Mouse (Mus musculus) thymus, postnatal 36 days (tissue): ENCODE results near the gene Atg5.

Experiments
- DNase-seq, 2 experiments: peaks; one replicate each; pipeline ENCODE4 v3.0.0; 2022; ENCODE audit warnings: mixed read lengths in 2 of 2

Gene Atg5

DNA sequence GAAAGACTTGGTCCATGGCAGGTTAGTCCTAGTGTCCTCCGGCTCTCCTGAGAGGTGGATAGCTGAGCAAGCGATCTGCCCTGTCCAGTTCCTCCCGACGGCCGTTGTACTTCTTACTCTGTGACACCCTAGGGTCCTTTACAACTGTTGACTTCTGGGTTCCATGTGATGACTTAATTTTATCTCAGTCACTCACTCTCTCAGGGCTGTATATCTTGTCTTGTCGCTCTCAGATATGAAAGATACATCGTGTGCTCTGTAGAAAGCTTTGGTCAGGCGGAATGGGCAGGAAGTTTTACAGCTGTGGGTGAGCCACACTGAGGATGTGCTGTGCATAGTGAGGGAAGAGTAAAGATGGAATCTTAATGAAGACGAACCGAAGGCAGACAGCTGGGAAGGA lies 86.2 kb downstream of the Atg5 start:
- DNase-seq, result no peak

DNA sequence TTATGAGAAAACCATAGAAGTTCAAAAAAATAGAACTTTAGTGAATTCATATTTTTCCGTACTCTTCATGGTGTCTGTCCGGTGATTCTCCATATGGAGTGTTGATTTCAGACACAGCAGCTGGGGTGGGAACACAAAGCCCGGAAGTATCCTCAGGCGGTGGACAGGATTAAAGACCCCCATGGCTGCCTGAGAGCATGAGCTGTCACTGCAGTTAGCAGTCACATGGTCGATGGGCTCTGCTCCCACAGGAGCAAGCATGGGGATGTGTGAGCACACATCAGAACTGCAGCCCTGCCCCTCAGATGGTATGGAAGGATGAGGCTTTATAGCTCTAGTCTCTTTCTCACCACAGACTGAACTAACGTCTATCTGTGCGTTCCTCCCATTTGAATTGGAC lies 87.1 kb downstream of the Atg5 start:
- no peak for DNase-seq

GRCm38 (mm10) chr10:44356625-44357024 lies 88.5 kb downstream of the Atg5 start:
- DNase-seq, result no peak

GRCm38 (mm10) chr10:44357316-44357715 lies 89.2 kb downstream of the Atg5 start:
- DNase-seq, result no peak

DNA sequence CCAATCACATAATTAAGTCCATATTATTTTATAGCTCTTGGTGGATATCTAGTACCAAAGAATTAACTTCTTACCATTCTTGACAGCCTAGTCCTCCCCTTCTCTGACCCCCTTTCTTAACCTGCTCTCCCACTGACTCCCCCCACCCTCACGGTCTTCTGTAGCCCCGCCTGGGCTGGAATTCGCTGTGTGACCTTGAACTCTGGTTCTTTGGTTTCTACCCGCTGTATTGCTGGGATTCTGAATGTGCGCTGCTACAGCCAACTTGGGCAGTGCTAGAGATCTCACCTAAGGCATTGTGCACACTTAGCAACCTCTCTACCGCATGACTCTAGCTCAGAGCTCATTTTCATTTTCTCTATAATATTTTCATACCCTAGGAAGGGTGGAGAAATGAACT lies 90.7 kb downstream of the Atg5 start:
- DNase-seq, result no peak

DNA sequence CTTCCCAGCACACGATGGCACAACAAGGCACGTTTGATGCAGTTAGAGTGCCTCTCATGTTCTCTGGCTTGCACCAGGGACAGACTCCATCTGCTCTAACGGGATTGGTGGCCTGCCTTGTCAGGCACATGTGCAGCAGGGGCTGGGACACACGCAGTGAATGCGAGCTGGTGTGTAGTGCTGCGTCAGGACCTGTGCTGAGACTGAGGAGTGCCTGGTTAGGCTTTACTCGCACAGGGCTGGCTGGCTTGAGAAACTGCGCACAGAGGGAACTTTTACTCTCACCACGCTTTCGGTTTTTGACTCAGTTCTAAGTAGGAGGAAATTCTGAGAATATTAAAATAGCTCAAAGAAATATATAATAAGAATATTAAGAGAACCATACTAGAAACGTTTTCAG lies 92.5 kb downstream of the Atg5 start:
- no peak for DNase-seq

GRCm38 (mm10) chr10:44362435-44362834 lies 94.3 kb downstream of the Atg5 start:
- DNase-seq, result no peak

GRCm38 (mm10) chr10:44362846-44363245 lies 94.7 kb downstream of the Atg5 start:
- DNase-seq, result no peak

DNA sequence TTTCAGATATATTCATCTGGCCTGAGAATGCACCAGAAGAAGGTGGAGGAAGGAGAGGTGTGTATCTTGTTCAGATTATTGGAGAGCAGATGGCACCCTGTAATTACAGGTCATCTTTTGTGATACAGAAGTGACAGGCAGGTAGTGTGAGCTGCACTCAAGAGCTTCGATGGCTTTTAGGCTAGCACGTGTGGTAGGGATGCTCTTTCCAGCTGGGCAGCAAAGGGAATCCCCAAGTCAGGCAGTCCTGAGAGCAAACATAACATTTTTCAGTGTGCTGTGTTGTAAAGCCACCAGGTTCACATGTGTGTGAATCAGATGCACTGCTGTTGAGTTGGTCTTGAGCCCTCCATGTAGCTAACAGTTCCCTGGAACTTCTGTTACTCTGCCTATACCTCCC lies 98.0 kb downstream of the Atg5 start:
- no peak for DNase-seq

GRCm38 (mm10) chr10:44367043-44367442 lies 98.9 kb downstream of the Atg5 start:
- DNase-seq, result no peak

GRCm38 (mm10) chr10:44368596-44368995 lies 100.4 kb downstream of the Atg5 start:
- no peak for DNase-seq

GRCm38 (mm10) chr10:44370666-44371065 lies 102.5 kb downstream of the Atg5 start:
- DNase-seq, result no peak

GRCm38 (mm10) chr10:44372210-44372609 lies 104.1 kb downstream of the Atg5 start:
- no peak for DNase-seq

DNA sequence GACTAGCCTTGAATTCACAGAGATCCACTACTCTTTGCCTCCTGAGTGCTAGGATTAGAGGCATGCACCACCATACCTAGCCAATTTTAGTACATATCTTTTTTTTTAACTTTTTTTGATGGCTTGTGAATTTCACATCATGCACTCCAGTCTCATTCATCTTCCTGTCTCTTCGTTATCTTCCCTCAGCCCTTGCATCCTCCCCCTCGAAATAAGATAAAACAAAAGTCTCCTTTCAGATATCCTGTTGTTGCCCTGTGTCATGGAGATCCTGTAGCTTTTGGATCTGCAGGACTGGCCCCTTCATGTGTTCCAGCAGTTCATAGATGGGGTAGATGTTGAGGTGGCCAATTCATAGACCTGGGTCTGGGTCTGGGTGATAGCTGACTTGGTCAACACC lies 106.5 kb downstream of the Atg5 start:
- no peak for DNase-seq

GRCm38 (mm10) chr10:44375501-44375900 lies 107.3 kb downstream of the Atg5 start:
- DNase-seq, result no peak

GRCm38 (mm10) chr10:44377821-44378220 lies 109.7 kb downstream of the Atg5 start:
- no peak for DNase-seq

DNA sequence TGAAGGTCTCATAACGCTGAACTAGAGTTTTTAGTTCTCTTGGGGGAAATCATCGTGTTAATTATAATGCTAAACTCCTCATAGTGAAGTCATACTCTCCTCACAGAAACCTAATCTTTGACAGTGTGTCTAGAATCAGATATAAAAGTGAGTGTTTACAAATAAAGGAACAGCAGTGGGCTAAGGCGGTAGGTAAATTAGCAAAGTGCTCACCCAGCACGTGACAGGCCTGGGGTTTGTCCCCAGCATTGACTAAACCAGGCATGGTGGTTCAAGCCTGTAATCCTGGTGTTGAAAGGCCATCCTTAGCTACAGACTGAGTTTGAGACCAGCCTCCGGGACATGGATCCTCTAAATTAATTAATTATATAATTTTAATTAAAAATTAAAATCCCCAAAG lies 110.2 kb downstream of the Atg5 start:
- no peak for DNase-seq

DNA sequence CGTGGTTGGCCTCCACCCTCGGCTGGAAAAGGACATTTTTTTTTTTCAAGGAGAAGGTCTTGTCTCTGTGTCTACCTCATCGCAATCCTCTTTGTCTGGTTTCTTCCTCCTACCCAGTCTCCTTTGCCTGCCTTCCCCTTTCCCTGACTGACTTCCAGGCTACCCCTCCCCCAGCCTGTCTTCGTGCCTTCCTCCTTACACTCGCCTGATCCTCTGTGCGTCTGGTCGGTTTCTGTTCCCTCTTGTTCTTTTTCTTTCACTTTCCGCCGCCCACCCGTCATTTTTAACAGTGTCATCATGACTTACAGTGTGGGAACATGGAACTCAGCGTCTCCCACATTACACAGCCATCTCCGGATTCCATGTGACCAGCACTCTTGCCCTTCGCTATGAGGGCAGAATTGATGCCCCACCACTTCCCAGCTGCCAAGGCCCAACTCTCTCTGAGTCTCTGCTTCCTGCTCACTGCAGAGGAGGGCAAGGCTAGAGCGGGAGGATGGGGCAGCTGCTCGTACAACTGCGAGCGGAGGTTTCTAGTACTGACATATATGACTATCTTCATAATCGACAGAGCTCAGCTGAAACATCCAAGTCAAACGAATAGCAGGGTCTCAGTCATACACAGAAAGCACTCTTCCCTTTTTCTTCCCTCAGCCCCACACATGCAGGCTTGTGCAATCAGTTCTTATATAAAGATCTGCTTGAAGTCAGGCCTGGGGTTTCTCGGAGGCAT lies 112.5 kb downstream of the Atg5 start:
- peak; percentile 57 for DNase-seq

DNA sequence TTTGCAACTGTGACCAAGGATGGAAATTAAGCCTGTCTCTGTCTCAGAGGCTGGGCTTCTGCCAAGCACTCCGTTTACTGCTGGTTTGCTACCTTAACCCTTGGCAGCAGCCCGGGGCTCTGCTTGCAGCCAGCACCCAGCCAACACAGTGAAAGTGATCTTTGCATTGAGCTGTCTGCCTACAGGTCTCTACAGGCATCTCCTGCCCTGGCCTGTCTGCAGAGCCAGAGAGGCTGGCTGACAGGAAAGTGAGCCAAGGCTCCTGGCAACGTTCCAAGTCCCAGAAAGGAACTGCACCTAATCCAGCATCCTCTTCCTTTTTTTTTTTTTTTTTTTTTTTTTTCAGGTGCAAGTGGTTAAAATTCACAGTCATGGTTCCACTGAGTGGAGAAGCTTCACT lies 113.2 kb downstream of the Atg5 start:
- peak; percentile 12 to 22 for DNase-seq

GRCm38 (mm10) chr10:44381948-44382347 lies 113.8 kb downstream of the Atg5 start:
- no peak for DNase-seq

- DNase-seq, result no peak
Observed at GRCm38 (mm10) chr10:44383213-44383612, 115.1 kb downstream of the Atg5 start.

DNA sequence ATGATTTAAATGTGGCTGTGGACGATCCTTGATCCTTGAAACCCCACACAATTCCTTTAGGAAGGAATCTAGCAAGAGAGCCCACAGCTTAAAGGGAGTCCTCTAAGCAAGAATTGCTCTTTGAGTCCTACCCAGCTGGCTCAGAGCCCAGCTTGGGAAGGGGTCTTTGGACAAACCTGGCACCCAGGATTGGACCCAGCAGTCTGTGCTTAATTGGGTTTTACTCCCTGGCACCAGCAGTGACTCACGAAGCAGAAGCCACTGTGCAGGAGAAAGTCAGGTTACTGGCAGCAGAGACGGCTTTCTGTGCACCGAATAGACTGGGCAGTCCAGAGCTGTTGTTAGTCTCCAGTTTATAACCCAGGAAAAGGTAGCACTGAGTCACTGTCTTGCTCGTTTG lies 117.1 kb downstream of the Atg5 start:
- no peak for DNase-seq

GRCm38 (mm10) chr10:44388706-44389233 lies 120.6 kb downstream of the Atg5 start:
- DNase-seq, result no peak

- no peak for DNase-seq
Observed at GRCm38 (mm10) chr10:44390286-44390685, 122.1 kb downstream of the Atg5 start.
